Mouse (Mus musculus): ENCODE data around the gene Sbk2.

The Sbk2 gene

GRCm38 (mm10) chr7:4921824-4922482 is 42.3 kb downstream of the Sbk2 start, which contains the start of gene Nat14:
TSS of gene Nat14 (plus strand) at chr7:4922028.
- DNase-seq (ENCODE audit: low read depth), result no peak

GRCm38 (mm10) chr7:4920976-4921823 is 43.0 kb downstream of the Sbk2 start:
- peak; percentile 5 for DNase-seq (ENCODE audit: low read depth)

GRCm38 (mm10) chr7:4920496-4920895 is 43.7 kb downstream of the Sbk2 start:
- no peak for DNase-seq (ENCODE audit: low read depth)

DNA sequence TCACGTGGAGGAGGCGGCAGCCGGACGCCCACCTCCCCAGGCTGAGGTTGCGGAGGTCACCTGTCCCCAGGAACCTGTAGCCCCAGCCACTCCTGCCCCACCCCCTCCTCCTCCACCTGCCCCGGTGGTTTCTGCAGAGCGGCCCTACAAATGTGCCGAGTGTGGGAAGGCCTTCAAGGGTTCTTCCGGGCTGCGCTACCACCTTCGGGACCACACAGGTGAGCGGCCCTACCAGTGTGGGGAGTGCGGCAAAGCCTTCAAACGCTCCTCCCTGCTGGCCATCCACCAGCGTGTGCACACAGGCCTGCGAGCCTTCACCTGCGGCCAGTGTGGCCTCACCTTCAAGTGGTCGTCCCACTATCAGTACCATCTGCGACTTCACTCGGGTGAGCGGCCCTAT is 44.2 kb downstream of the Sbk2 start:
- DNase-seq (ENCODE audit: low read depth), result no peak

- no peak for DNase-seq (ENCODE audit: low read depth)
These were observed 45.1 kb downstream of the Sbk2 start for GRCm38 (mm10) chr7:4919096-4919495.

GRCm38 (mm10) chr7:4918681-4919080 is 45.5 kb downstream of the Sbk2 start:
- DNase-seq (ENCODE audit: low read depth), result no peak

DNA sequence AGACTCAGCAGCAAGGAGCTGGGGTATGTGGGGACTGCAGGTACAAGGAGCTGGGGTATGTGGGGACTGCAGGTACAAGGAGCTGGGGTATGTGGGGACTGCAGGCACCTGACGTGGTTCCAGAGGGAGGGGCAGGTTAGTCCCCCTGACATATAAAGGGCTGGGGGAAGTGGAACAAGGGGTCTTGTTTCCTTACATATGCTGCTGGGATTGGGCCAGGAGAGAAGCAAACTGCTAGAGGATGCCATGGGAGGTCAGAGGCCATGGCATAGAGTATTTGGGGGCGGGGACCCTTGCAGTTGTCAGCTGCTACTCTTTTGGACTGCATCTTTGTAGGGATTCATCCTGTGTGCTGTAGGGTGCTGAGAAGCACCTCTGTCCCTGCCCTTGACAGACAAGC is 46.7 kb downstream of the Sbk2 start:
- DNase-seq (ENCODE audit: low read depth), result no peak

DNA sequence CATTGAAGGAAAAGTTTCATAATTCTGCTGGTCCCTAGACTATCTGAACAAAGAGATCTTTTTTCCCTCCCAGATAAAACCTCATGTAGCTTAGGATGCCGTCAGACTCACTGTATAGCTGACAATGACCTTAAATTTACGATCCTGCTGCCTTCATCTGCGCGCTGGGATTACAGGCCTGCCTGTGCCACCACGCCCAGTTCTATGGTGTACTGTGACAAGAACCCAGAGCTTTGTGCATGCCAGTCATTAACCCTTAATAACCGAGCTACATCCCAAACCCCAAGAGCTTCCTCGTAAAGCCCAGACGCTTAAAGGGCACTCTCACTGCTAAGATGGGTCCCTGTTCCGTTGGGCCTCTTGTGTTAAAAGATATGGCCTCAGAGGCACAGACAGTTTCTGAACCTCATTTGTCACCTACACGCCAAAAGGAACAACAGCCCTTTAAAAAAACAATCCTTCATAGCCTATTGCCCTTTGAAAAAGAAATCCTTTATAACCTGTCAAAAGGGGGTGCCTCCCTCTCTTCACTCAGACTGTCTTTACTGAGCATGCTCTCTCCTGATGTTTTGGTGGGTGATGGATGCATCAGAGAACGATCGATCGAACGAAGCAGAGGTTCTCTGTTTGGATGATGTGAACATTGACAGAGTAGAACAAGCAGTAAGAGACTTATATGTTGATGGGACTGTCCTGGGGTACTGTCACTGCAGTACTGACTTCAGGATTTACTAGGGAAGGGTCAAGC is 48.4 kb downstream of the Sbk2 start:
- peak; percentile 19 for DNase-seq (ENCODE audit: low read depth)

- DNase-seq (ENCODE audit: low read depth), result peak; percentile 98
These were observed 49.1 kb downstream of the Sbk2 start, which contains the start of gene Zfp628 for GRCm38 (mm10) chr7:4915007-4915665. TSS of gene Zfp628 (plus strand) at chr7:4915217.

- no peak for DNase-seq (ENCODE audit: low read depth)
These were observed 52.0 kb downstream of the Sbk2 start for GRCm38 (mm10) chr7:4912248-4912647.

DNA sequence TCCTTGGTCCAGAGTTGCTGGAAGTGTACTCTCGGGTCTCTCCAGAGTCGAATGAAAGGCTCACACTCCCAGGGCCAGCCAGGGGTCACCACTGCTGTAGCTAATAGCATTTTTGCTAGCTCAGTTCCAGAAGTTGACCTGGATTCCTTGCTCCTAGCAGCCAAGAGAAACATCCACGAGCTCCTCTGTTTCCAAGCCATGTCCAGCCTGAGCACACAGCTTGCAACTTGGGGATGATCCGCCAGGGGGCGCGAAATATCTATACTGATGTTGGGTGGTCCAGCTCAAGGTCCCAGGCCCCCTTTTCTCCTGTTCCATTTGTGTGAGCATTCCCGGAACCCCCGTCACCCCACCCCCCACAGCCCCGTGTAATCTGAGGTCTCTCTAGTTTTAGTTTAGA is 52.6 kb downstream of the Sbk2 start:
- DNase-seq (ENCODE audit: low read depth), result peak; percentile 48

DNA sequence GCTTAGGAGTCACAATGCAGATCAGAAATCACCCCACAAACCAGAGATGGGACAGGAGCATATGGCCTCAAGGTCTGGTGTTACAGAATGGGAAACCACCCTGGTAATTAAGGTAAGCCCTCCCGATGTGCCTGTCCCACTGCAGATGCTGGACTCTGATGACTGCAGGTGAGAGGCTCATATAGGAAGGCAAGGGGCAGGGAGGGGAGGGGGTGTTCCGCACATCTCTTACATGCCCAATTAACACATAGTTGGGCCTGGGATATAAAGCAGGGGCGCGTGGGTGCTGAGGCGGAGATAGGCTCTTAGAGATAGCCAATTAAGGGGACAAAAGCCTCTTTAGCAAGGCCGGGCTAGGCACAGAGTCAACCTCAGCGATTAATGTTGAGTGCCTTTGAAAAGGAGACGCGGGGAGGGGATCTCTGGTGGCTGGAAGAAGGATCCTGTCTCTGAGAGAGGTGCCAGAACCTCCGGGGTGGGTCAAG is 57.7 kb downstream of the Sbk2 start, which contains the start of gene Gm36210:
Gene Gm36210 (minus strand): TSS at position 51 of the 485 bp plus-strand sequence.
- DNase-seq (ENCODE audit: low read depth), result no peak

GRCm38 (mm10) chr7:4902404-4902803 is 61.8 kb downstream of the Sbk2 start:
- DNase-seq (ENCODE audit: low read depth), result no peak

DNA sequence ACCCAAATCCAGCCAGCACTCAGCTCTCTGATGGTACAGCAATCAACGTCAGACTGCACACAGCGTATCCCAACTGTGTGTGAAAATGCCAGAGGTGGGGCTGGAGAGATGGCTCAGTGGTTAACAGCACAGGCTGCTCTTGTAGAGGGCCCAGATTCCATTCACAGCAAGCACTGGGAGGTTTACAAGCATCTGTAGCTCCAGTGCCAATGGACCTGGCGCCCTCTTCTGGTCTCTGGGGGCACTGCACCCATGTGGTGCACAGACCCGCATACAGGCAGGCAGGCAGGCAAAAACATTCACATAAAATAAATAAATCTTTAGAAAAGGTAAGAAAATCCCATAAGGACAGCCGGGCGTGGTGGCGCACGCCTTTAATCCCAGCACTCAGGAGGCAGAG is 63.0 kb downstream of the Sbk2 start:
- peak; percentile 62 for DNase-seq (ENCODE audit: low read depth)

DNA sequence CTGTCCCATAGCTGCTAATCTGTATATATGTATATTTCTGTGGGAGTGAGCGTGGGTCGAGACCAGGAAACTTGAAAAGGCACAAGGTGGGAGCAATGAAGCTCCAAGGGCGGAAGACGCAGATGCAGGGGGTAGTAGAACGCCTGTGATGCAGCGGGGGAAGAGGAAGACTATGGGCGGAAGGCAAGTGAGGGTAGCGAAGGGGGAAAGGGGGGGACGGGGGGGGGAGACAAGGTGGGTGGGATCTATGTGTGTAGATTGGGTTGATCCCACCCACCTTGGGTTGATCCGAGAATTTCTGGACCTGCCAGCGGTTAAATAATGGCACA is 63.7 kb downstream of the Sbk2 start:
- DNase-seq (ENCODE audit: low read depth), result no peak

- DNase-seq (ENCODE audit: low read depth), result peak; percentile 47
These were observed 64.3 kb downstream of the Sbk2 start for GRCm38 (mm10) chr7:4899649-4900522.

- no peak for DNase-seq (ENCODE audit: low read depth)
These were observed 65.2 kb downstream of the Sbk2 start for GRCm38 (mm10) chr7:4898851-4899648.

- DNase-seq (ENCODE audit: low read depth), result no peak
These were observed 69.0 kb downstream of the Sbk2 start for GRCm38 (mm10) chr7:4895186-4895585.

All from naive thymus-derived CD4-positive, alpha-beta T cell, adult 2 months (primary cell).